Mouse (Mus musculus): ENCODE measurements around the gene Rpusd2.
"Not testable (repeated sequence)": the region's sequence is repeated elsewhere in the genome, so short reads cannot be mapped to it uniquely, and the experiment has no call there.

Rpusd2 gene

DNA sequence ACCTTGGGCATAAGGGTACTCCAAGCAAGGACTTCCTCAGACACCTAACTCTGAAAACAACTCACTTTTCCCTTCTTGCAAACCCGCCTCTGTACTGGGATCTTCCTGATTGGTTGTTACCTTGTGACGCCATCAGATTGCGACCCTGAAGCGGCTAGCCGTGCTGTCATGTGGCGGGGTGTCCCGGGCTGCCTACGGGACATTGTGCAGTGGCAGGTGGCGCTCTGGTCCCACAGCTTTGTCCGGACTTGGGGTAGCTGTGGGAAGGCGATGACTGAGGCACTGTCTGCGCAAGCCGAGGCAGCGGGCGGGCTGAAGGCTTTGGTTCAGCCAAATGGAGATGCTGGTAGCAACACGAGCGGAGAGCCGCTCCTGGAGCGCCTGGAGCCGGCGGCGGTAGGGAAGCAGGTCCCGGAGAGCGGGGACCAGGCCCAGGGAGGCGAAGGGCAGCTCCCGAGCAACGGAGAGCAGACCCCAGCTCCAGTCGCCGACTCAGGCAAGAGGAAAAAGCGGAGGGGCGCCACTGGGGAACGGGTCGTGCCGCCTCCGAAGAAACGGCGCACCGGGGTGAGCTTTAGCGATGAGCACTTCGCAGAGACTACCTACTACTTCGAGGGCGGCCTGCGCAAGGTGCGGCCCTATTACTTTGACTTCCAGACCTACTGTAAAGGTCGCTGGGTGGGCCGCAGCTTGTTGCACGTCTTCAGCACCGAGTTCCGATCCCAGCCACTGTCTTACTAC, at the start of gene Rpusd2:
Gene Rpusd2, plus strand, starts transcription at position 135 of the 741 bp plus-strand sequence.
- DNase-seq (ENCODE audit: extremely low spot score, low read depth, low spot score), result peak; percentile 95

DNA sequence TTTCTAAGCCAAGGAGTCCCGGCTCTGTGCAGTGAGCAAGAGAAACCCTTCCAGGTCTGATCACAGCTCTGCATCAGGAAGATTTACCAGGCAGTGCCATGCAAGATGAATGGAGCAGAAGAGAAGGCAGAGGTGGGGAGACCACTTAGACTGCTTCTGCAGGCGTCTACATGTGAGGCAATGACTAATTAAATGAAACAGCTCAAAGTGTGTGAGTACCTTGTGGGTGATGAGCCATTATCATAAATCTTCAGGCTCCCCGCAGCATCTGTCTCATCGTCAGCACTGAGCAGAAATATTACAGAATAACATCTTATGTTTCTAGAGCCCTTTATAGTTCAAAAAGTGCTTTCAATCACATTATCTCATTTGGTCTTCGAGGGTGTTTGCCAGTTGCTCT, 39.1 kb upstream of the Rpusd2 start:
- DNase-seq (ENCODE audit: extremely low spot score, low read depth, low spot score), result no peak

DNA sequence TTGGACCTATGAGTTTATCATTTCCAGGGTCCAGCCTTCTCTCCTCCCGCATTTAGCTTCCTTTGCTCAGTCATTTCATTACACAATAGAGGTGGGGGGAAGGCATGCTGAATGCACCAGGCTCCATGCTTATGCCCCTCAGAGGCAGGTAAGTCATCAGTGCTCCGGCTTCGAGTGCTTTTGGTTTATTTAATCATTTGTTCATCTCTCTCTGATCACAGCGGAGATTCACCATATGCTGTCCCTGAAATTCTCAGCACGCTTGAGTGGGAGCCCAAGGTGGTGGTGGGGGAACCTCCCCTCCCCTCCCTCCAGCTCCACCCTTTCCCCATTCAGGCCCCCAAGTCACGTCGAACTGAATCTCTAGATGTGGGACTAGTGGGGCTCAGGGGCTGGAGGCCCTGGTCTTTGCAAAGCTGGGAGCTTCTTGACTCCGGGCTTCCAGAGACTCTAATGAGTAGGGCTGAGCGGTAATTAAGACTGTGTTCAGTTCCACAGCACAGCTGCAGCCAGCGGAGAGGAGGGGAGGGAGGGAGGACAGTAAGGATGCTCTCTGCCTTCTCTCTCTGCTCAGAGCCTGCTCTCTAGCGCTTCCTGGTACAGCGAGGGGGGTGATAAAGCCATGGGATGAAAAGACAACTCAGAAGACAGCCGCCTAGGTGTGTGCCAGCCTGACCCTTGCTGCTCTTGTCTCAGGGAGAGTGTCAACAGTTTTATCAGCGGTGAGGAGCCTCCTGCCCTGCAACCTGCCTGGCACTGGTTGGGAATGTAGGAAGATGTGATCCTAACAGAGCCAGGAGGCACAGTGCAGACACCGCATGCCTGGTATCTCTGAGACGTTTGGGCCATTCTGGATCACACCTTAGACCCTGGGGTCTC, 38.4 kb upstream of the Rpusd2 start:
- DNase-seq (ENCODE audit: extremely low spot score, low read depth, low spot score), result no peak

DNA sequence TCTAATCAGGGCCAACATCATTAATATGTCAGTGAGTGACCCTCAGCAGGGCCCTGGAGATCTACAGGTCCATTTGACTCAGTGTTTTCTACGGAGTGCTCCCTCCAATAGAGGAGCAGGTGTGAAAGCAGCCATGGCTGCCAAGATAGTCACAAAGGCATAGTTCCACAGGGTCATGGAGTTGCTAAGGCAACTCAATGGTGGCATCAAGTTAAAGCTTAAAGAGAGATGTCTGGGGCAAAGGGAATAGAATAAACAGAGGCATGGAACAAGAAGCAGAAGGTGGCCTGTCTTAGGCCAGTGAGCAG, 37.8 kb upstream of the Rpusd2 start:
- no peak for DNase-seq (ENCODE audit: extremely low spot score, low read depth, low spot score)

DNA sequence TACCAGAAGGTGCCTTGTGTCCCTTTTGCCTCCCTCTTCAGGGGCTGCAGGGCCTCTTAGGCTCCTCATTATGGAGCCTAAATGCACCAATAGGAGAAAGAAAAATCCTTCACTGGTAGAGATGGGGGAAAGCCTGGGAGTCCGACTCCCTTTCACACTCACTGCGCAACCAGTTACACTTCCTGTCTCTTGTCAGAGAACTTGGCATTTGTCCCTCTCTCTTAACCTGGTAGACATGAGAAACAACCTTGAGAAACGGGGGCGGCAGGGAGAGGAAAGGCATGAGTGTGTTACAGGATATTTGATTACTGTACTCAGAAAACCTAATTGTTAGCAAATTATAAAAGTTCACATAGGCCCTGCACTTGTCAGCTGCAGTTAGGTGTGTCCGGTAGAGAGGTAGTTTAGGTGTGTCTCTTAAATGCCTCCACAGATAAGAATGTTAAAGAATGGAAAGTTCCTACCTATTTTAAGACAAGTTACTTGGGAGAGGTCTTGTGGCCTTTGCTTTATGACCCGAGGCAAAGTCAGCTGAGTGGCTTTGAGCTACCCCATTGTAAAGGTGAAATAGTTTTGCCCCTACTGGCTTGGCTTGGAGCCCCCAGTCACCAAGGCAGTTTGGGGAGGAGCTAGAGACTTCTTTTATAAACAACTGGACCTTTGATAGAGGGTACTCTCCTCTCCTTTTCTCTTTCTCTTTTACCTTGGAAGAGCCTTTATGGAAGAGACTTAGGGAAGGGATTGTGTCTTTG, 36.3 kb upstream of the Rpusd2 start:
- DNase-seq (ENCODE audit: extremely low spot score, low read depth, low spot score), result no peak

DNA sequence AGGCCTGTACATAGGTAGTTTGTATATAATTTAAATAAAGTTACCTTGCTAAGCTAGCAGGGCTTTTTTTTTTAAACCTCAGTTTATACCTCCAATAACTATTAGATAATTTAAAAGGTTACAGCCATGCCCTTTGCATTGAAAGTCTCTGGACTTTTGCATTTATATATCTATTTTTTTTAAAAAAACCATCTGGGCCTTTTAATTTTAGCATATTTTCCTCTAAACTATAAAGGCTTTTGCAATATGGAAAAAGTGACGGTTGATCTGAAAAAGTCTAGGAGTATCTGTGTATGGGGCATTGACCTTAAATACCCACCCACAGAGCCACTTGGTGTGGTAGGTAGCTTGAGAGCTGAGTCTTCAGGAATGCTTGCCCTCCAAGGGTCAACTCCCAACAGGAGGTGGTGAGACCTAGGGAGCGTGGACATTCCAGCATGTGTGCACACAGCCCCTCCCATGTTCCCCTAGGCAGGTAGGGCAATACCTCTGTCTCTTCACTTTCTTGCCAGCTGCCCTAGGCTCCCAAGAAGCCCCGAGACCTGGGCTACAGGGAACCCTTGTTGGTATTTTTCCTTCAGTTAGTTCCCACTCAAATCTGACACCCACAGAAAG, 35.5 kb upstream of the Rpusd2 start:
- no peak for DNase-seq (ENCODE audit: extremely low spot score, low read depth, low spot score)

DNA sequence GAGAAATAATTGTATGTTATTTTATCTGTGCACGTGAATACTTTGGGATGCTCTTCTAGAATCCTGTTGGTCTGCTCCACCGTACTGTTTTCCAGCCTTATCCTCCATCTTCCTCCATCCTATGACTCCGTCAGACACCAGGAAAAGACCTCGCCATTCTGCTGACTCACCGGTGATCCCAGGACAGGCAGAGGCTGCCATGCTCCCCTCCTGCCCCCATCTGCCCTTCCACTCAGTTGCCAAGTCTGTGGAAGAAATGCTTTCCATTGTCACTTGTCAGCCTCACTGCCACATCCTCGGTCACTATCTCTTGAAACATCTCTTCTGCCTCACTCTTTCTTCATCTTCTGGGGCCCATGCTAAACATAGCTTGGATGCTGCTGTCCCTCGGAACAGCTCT, 27.7 kb upstream of the Rpusd2 start:
- no peak for DNase-seq (ENCODE audit: extremely low spot score, low read depth, low spot score)

DNA sequence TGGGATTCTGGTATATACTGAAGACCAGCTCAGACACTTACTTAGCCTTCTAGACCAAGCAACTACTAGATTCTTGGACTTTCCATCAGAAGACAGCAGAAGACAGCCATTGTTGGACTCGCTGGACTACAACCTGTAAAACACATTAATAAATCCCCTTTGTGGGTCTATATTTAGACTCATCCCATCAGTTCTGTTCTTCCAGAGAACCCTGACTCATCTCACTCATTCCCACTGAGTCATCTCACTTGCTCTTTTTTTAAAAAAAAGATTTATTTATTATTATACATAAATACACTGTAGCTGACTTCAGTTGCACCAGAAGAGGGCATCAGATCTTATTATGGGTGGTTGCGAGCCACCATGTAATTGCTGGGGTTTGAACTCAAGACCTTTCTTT, 25.2 kb upstream of the Rpusd2 start:
- DNase-seq (ENCODE audit: extremely low spot score, low read depth, low spot score), result no peak

DNA sequence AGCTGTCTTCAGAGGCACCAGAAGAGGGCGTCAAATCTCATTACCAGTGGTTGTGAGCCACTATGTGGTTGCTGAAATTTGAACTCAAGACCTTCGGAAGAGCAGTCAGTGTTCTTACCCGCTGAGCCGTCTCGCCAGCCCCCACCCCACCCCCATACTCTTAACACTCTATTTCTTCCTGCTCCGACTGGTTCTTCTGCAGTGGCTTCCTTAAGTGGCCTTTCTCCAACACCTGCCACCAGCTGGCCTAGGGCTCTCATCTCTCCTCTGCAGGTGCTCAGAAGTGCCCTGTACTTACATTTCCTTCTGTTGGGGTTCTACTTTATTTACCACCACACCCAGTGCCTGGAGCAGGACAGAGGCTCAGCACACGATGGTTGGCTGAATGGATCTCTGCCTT, 19.6 kb upstream of the Rpusd2 start:
- DNase-seq (ENCODE audit: extremely low spot score, low read depth, low spot score), result no peak

DNA sequence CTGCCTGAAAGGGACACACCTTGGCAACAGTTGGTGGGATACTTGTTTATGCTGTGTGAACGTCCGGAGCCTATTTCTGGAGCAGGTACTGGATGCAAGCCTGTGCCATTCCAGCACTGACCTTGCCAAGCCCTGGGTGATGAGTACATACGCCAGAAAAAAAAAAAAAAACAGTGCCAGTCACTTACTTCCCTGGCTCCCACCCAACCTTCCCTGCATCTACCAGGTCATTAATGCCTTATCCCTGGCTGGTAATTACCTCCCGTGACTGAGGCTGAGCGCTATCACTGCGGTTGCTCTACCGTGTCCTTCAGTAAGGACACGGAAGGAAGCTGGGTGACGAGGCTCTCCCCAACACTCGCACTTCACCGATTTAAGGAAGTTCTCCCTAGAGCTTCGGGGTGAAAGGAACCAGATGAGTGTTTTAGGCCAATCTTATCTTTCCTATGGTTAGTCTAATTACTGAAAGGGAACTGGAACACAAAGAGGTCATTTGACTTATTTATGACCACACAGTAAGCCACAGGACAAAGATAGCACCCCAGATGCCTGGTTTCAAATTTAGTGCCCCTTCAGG, 18.9 kb upstream of the Rpusd2 start:
- no peak for DNase-seq (ENCODE audit: extremely low spot score, low read depth, low spot score)

DNA sequence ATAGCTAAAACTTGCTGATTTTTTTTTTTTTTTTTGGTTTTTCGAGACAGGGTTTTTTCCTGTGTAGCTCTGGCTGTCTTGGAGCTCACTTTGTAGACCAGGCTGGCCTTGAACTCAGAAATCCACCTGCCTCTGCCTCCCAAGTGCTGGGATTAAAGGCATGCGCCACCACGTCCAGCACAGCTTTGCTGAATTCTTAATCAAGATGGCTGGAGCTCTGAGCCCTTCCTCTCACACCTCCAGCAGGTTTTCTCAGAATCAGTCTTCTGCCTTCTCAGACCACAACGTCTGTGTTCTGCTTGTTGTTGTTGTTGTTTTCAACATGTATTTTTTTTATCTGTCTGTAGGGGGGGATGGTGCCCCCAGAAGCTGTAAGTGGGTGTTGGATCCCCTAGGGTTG, 18.3 kb upstream of the Rpusd2 start:
- DNase-seq (ENCODE audit: extremely low spot score, low read depth, low spot score), result not testable (repeated sequence)

DNA sequence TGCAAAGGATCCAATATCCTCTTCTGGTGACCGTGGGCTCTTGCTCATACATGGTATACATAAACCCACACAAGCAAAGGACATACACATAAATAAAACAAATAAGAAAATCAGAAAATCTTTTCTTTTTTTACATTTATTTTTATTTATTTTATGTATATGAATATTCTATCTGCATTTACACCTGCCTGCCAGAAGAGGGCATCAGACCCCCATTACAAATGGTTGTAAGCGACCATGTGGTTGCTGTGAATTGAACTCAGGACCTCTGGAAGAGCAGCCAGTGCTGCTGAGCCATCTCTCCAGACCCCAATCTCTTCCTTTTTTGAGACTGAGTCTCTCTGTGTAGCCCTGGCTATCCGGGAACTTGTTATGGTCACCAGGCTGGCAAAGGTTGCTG, 16.9 kb upstream of the Rpusd2 start:
- no peak for DNase-seq (ENCODE audit: extremely low spot score, low read depth, low spot score)

DNA sequence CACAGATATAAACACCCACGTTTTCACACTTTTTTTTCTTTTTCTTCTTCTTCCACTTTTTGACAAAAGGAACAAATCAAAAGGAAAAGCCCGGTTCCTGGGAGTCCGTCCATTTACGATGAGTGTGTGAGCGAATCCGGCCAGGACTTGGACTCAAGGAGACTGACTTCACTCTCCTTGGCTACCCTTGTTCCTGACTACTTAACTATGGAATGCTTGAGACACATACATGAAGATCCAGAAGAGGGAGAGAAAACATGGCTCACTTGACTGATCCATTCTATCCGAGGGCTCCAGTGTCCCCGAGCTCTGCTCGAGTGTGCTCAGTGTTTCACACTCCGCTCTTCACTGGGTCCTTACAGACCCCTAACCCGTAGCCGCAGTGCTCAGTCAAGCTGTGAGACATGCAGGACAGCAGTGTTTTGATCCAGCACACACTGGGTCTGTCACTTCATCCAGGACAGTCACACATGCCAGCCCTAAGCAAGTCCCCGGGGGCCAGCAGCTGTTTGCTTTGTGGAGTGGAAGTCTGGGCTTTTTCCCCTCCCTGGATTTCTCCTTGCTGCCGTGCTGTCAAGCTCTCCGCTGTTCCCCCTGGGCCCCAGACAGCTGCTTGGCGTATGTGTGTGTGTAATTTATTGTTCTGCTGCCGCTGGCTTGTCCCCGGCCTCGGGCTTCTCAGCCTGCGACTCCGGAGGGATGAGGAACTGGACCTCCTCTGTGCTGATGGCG, 16.0 kb upstream of the Rpusd2 start:
- DNase-seq (ENCODE audit: extremely low spot score, low read depth, low spot score), result no peak

DNA sequence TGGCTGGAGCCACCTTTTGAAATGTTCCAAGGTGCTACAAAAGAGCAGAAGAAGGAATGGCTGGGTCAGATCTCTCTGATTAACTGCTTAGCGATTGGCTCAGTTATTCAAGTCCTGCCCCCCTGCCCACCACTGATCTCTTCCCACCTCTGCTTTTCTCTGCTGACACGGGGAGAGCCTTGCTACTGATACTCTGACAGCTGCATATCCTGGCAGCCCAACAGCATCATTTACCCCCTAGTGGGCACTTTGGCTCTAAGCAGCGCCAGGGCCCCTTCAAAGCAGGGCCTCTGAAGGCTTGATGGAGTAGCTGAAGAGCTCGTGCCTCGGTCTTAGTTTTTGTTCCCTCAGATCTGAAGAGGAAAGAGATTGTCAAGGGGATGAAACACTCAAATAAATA, 15.5 kb upstream of the Rpusd2 start:
- DNase-seq (ENCODE audit: extremely low spot score, low read depth, low spot score), result no peak

DNA sequence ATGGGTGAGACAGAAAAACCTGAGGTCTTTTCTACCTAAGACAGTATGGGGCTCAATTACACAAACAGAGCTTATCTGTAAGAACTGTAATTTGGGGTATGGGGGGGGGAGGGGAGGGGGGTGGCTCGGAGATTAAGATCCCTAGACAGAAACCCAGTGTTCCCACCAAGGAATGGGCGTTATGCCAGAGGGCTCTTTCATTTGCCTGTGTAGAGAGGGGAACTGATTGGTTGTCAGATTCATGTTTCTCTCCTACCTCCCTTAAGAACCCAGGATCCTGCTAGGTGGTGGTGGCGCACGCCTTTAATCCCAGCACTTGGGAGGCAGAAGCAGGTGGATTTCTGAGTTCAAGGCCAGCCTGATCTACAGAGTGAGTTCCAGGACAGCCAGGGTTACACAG, 15.1 kb upstream of the Rpusd2 start:
- DNase-seq (ENCODE audit: extremely low spot score, low read depth, low spot score), result no peak

DNA sequence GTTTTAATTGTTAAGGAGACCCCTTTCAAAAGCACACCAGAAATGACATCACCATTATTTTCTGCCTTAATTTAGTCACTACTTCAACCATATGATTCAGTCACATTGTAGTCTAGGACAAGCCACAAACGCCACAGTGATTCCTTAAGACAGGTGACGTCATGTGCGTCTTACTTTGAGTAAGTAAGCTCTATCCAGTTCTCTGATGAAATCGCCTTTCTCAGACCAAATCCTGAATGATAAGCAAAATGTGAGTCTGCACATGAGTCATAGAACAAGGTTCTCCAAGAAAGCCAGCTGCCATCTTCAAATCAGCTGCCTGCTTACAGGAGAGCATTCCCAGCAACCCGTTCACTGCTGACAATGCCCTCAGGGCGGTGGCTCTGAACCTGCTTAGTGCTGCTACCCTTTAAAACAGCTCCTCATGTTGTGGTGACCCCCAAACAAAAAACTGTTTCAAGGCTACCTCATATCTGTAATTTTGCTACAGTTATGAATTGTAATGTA, 11.4 kb upstream of the Rpusd2 start:
- no peak for DNase-seq (ENCODE audit: extremely low spot score, low read depth, low spot score)

DNA sequence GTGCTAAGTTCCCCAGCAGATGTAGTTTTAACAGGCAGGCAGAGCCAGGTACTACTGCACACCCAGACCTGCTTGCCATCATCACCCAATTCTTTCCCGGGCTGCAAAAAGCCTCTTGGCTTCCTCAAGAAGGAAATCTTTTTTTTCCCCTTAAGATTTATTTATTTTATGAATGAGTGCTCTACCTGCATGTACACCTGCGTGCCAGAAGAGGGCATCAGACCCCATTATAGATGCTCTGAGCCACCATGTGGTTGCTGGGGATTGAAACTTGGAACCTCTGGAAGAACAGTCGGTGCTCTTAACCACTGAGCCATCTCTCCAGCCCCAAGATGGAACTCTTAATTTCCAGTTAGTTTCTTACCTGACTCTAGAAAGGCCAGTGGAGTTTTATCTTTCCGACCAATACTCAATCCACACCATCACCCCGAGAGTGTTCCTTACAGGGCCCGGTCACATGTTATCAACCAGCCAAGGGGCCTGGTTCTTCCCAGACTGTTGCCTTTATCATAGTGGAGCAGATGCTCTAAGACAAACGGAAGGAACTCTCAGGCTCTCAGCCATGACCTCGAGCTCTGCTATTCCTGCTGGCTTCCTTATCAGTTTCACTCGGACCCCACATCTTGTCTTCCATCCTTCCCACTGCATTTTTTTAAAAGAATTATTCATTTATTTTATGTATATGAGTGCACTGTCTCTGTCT, 9.9 kb upstream of the Rpusd2 start:
- DNase-seq (ENCODE audit: extremely low spot score, low read depth, low spot score), result no peak

DNA sequence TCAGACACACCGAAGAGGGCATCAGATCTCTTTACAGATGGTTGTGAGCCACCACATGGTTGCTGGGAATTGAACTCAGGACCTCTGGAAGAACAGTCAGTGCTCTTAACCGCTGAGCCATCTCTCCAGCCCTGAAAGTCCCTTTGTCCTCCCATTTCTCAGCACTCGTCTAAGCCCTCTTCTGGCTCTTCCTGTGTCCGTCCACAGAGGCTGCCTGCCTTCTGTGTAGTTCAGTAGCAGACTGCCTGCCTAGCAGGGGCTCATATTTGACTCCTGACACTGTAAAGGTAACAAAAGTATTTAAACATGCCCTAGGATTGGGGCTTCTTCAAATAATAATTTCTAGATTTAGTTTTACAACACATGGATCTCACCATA, 9.4 kb upstream of the Rpusd2 start:
- no peak for DNase-seq (ENCODE audit: extremely low spot score, low read depth, low spot score)

DNA sequence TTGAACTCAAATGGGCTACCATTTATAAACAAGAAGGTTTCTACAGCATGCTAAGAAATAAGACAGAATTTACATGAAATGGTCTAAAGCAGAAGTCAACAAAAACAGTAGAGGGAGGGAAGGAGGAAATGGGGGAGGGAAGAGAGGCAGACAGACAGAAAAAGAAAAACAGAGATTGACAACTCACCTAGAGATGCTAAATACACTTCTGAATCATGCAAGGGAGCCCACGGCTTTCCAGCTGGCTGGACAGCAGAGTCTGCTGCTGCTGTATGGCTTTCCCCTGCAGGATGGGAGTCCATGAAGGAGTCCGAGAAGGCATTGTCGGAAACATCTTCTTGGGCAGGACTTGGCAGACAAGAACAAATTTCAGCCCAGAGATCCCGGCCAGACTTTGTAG, 7.6 kb upstream of the Rpusd2 start:
- no peak for DNase-seq (ENCODE audit: extremely low spot score, low read depth, low spot score)
